Mouse (Mus musculus) liver, embryonic 16.5 days (tissue): Measurements from ENCODE around the gene Msmb. TPM values are rescaled to one million over a fixed set of nuclear protein-coding genes. Genes with fewer than 3 reads are reported as not detected.

ENCODE experiments used
- ATAC-seq: fragments of 200-750 bp; cut with Nextera tagmentation; 2 replicates; pipeline ENCODE4 v1.8.0; 2017; ENCODE audit warnings: low read depth, mild to moderate bottlenecking, moderate number of reproducible peaks, moderate library complexity
- H3K27ac ChIP-seq: fragments of 300-500 bp; sonication (generic); 2 replicates; pipeline ENCODE4 v1.5.1; 2014; ENCODE audit warnings: mild to moderate bottlenecking, low read length
- H3K27me3 ChIP-seq: fragments of 300-500 bp; sonication (generic); 2 replicates; pipeline ENCODE4 v1.6.1; 2014; ENCODE audit warnings: low read depth, low read length, mixed read lengths; ENCODE audit not compliant: control insufficient read depth, insufficient read depth
- H3K36me3 ChIP-seq: fragments of 300-500 bp; sonication (generic); 2 replicates; pipeline ENCODE4 v1.6.1; 2014; ENCODE audit warnings: mild to moderate bottlenecking; ENCODE audit not compliant: control insufficient read depth, insufficient read depth
- H3K4me1 ChIP-seq: fragments of 300-500 bp; sonication (generic); 2 replicates; pipeline ENCODE4 v1.6.1; 2014; ENCODE audit warnings: low read depth, low read length, mixed read lengths; ENCODE audit not compliant: control insufficient read depth
- H3K4me2 ChIP-seq: fragments of 300-500 bp; sonication (generic); 2 replicates; pipeline ENCODE4 v1.6.1; 2014; ENCODE audit warnings: low read depth, low read length, mixed read lengths
- H3K4me3 ChIP-seq: fragments of 300-500 bp; sonication (generic); 2 replicates; pipeline ENCODE4 v1.5.1; 2014; ENCODE audit warnings: low read depth, mild to moderate bottlenecking, low read length
- H3K9ac ChIP-seq: fragments of 300-500 bp; sonication (generic); 2 replicates; pipeline ENCODE4 v1.6.1; 2014; ENCODE audit warnings: low read depth, low read length
- H3K9me3 ChIP-seq: fragments of 300-500 bp; sonication (generic); replicated peaks from 2 replicates; pipeline ENCODE4 v1.6.1; 2016; ENCODE audit warnings: low read length; ENCODE audit not compliant: control insufficient read depth
- WGBS: fragments of 180-500 bp; shearing (Covaris S2); extraction: QIAGEN DNeasy Blood & Tissue Kit; methylation state at CpG from one replicate; pipeline ENCODE4 v1.1.7; 2014; ENCODE audit not compliant: insufficient replicate concordance; 5-methylcytosine and 5-hydroxymethylcytosine counted together
- polyA plus RNA-seq: library from polyadenylated mRNA; unstranded; fragments of >200 nt; fragmentation: Nextera tagmentation; extraction: Ambion mirVana; gene quantifications from 2 replicates; pipeline ENCODE4 v1.2.1, GENCODE M21; 2015

Gene Msmb
- polyA plus RNA-seq, 1 experiment from 2014 or later = not detected

DNA sequence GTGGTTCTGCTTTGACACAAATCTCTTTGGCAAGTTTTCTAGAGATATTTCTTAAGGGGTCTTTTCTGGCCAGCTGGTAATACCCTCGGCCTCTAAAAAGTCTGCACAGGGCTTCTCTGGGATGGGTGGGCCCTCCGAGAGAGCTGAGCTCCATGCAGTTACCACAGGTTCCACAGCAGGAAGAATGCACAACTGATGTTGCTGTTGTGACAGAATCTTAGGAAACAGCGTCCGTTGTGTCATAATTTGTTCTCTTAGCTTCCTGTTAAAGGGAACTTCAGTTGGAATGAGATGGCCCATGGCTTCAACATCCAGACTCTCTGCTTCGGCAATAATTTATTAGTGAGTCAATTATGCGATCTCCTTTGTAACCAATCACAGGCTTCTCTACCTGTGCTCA lies 12.9 kb downstream of the Msmb start:
- WGBS = 73% methylated on average over 6 of the region's 6 CpGs
- Histone ChIP-seq H3K27ac (no peak overlapping the region), H3K9me3 (no peaks in the 10 kb centered on the region), H3K27me3 (no peaks in the 10 kb centered on the region), H3K4me1 (peaks cover 7% of the 10 kb centered on the region), H3K9ac (no peak overlapping the region), H3K36me3 (no peaks in the 10 kb centered on the region), H3K4me2 (no peak overlapping the region), H3K4me3 (no peak overlapping the region)
- ATAC-seq = no peak

DNA sequence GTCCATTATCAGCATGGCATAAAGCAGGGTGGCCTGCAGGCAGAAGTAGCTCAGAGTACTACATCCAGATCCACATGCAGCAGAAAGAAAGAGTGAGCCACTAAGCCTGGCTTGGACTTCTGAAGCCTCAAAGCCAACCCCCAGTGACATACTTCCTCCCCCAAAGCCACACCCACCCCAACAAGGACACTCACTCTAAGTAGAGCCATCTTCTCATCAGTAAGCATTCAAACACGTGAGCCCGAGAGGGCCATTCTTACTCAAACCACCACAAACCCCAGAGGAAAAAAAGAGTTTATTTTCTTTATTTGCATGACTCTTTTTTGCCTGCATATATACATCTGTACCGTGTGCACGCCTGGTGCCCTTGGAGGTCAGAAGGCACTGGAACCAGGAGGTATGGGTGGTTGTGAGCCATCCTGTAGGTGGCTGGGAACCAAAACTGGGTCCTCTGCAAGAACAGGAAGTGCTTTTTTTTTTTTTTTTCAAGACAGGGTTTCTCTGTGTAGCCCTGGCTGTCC lies 17.4 kb downstream of the Msmb start:
- WGBS = 24% methylated on average over 4 of the region's 4 CpGs
- peak overlapping the region; percentile 69 for H3K4me2 ChIP-seq
- no peaks in the 10 kb centered on the region for H3K27me3 ChIP-seq
- H3K4me1 ChIP-seq = peaks cover 41% of the 10 kb centered on the region
- ATAC-seq = no peak
- peak overlapping the region; percentile 94 for H3K4me3 ChIP-seq
- H3K9me3 ChIP-seq = no peaks in the 10 kb centered on the region
- H3K9ac ChIP-seq = peak overlapping the region; percentile 45; the same call in 1 of the 2 replicates
- peaks cover 4% of the 10 kb centered on the region; the same call in 1 of the 2 replicates for H3K36me3 ChIP-seq
- H3K27ac ChIP-seq = peak overlapping the region; percentile 97

DNA sequence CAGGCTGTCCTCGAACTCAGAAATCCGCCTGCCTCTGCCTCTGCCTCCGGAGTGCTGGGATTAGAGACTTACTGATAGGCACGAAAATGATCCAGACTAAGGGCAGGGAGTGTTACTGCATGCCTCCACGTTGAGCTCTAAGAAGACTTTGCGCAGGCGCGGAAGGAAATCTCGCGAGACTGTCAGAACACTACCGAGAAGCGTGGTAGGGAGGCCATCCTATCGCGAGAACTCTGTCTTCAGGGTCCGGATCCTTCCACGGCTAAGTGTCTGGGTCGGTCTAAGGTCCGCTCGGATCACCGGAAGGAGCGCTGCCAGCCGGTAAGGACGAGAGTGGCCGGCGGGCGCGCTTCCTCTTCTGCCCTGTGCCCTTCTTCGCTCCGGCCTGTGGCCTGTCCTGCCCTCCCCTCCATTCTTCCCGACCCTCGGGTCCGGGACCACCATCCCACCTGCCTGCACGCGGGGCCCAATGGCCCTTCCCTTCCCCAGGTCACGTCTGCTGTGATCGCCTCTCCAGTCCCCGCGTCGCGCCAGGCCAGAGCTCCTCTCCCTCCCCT lies 17.9 kb downstream of the Msmb start, which contains the start of gene Ncoa4:
TSS of gene Ncoa4 (plus strand) at position 176 of the 557 bp plus-strand sequence.
- peak within 1 kb of the TSS; percentile 97 for H3K27ac ChIP-seq
- peaks cover 47% of the 10 kb centered on the region for H3K4me1 ChIP-seq
- peaks cover 4% of the 10 kb centered on the region; the same call in 1 of the 2 replicates for H3K36me3 ChIP-seq
- H3K9ac ChIP-seq = peak within 1 kb of the TSS; percentile 98
- H3K27me3 ChIP-seq = no peaks in the 10 kb centered on the region
- peak within 1 kb of the TSS; percentile 94 for H3K4me3 ChIP-seq
- peak; percentile 94 for ATAC-seq
- peak within 1 kb of the TSS; percentile 92 for H3K4me2 ChIP-seq
- H3K9me3 ChIP-seq = no peaks in the 10 kb centered on the region
- WGBS = under 1% methylated on average over 40 of the region's 40 CpGs

- H3K27me3 ChIP-seq = no peaks in the 10 kb centered on the region
- 9% methylated on average over 7 of the region's 7 CpGs for WGBS
- peaks cover 54% of the 10 kb centered on the region for H3K4me1 ChIP-seq
- H3K9ac ChIP-seq = peak overlapping the region; percentile 98
- H3K27ac ChIP-seq = peak overlapping the region; percentile 97
- peak overlapping the region; percentile 92 for H3K4me2 ChIP-seq
- H3K4me3 ChIP-seq = peak overlapping the region; percentile 94
- peaks cover 4% of the 10 kb centered on the region; the same call in 1 of the 2 replicates for H3K36me3 ChIP-seq
- no peak for ATAC-seq
- no peaks in the 10 kb centered on the region for H3K9me3 ChIP-seq
Observed at GRCm38 (mm10) chr14:32160563-32160962, 18.7 kb downstream of the Msmb start.

DNA sequence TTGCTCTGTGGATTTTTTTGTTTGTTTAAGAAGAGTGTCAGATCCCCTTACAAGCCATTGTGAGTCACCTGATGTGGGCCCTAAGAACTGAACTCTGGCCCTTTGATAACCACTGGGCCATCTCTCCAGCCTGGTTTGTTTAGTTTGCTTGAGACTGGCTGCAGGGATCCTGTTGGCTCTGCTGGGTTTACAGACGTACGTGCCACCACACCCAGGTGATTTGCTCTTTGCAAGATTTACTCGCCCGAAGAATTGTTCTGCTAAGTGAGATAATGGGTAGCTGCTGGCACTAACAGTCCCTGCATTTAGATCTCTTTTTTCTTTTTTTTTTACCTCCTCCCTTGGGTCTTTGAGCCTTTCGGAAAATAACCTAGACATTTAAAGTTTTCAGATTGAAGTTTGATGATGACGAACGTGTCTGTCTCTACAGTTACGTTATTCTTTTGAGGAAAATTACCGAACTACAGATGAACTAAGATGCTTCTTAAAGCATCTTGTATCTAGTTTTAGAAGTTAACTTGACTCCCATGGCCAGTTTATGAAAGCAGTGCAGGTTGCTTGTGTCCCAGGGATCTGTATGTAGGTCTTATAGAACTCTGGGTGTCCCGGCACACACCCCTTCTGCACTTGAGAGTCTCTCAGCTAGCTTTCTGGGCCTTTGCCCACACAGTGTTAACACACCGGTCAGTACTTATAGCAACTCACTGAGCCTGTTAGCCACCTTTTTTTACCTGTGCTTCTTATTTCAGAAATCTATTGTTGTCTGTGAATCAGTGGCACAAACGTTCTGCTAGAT lies 19.5 kb downstream of the Msmb start:
- Histone ChIP-seq H3K9ac (peak overlapping the region; percentile 98), H3K27me3 (no peaks in the 10 kb centered on the region), H3K4me3 (peak overlapping the region; percentile 94), H3K36me3 (peaks cover 4% of the 10 kb centered on the region; the same call in 1 of the 2 replicates), H3K4me2 (peak overlapping the region; percentile 92), H3K4me1 (peaks cover 54% of the 10 kb centered on the region), H3K27ac (peak overlapping the region; percentile 97), H3K9me3 (no peaks in the 10 kb centered on the region)
- 48% methylated on average over 12 of the region's 12 CpGs for WGBS
- peak; percentile 13 for ATAC-seq

- peak overlapping the region; percentile 97 for H3K27ac ChIP-seq
- no peak for ATAC-seq
- peak overlapping the region; percentile 92 for H3K4me2 ChIP-seq
- H3K9ac ChIP-seq = peak overlapping the region; percentile 34
- 75% methylated on average over 5 of the region's 5 CpGs for WGBS
- peaks cover 4% of the 10 kb centered on the region; the same call in 1 of the 2 replicates for H3K36me3 ChIP-seq
- H3K9me3 ChIP-seq = no peaks in the 10 kb centered on the region
- peak overlapping the region; percentile 94 for H3K4me3 ChIP-seq
- H3K4me1 ChIP-seq = peaks cover 55% of the 10 kb centered on the region
- no peaks in the 10 kb centered on the region for H3K27me3 ChIP-seq
Observed at GRCm38 (mm10) chr14:32162231-32162630, 20.4 kb downstream of the Msmb start.

DNA sequence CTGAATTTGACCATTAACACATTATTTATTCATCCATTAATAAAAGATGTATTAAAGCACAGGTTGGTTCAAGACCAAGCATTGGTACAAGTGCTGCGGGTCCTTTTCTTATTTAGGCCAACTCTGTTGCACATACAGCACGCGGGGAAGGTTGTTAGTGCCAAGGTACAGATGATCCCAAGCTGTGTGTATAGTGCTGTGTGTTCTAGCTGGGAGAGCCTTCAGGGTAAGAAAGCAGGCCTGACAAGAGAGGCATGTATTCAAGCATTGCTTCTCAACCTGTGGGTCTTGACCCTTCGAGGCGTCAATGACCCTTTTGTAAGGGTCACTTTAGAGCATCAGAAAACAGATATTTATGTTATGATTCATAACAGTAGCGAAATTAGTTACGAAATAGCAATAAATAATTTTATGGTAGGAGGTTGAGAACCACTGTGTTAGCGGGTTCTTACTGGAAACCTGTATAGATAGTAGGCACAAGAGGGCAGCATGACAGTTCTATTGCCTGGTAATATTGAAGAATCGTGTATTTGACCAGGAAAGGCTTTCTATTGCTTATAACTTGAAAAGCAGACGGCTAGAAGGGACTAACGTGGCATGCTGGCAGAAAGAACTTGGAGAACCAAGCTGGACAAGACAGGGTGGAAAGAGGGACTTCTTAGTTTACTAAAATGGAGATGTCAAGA lies 21.5 kb downstream of the Msmb start:
- Histone ChIP-seq H3K4me1 (peaks cover 66% of the 10 kb centered on the region), H3K27me3 (no peaks in the 10 kb centered on the region), H3K9ac (peak overlapping the region; percentile 33; the same call in 1 of the 2 replicates), H3K27ac (peak overlapping the region; percentile 99), H3K9me3 (no peaks in the 10 kb centered on the region), H3K36me3 (peaks cover 4% of the 10 kb centered on the region; the same call in 1 of the 2 replicates), H3K4me3 (no peak overlapping the region), H3K4me2 (peak overlapping the region; percentile 92; the same call in 1 of the 2 replicates)
- WGBS = 74% methylated on average over 11 of the region's 11 CpGs
- ATAC-seq = no peak

GRCm38 (mm10) chr14:32164173-32165051 lies 22.6 kb downstream of the Msmb start:
- WGBS = 47% methylated on average over 8 of the region's 8 CpGs
- Histone ChIP-seq H3K4me1 (peaks cover 66% of the 10 kb centered on the region), H3K4me3 (peak overlapping the region; percentile 69), H3K27ac (peak overlapping the region; percentile 99), H3K36me3 (peaks cover 4% of the 10 kb centered on the region; the same call in 1 of the 2 replicates), H3K9ac (peak overlapping the region; percentile 76), H3K27me3 (no peaks in the 10 kb centered on the region), H3K4me2 (peak overlapping the region; percentile 82), H3K9me3 (no peaks in the 10 kb centered on the region)
- no peak for ATAC-seq
